Mouse (Mus musculus) lung, embryonic 14.5 days (tissue): ENCODE results near the gene Mvd. TPM values are rescaled to one million over a fixed set of nuclear protein-coding genes. Genes with fewer than 3 reads are reported as not detected.

ENCODE experiments used
- ATAC-seq: fragments of 200-750 bp; cut with Nextera tagmentation; 2 replicates; pipeline ENCODE4 v1.8.0; 2017; ENCODE audit warnings: mild to moderate bottlenecking, moderate TSS enrichment, moderate library complexity; ENCODE audit not compliant: insufficient read depth
- DNase-seq: peaks from one replicate; pipeline ENCODE4 v3.0.0-alpha.2; 2015
- H3K27ac ChIP-seq: fragments of 300-500 bp; sonication (generic); 2 replicates; pipeline ENCODE4 v1.5.1; 2014; ENCODE audit warnings: low read depth, mild to moderate bottlenecking, moderate library complexity
- H3K27me3 ChIP-seq: fragments of 300-500 bp; sonication (generic); 2 replicates; pipeline ENCODE4 v1.6.1; 2014; ENCODE audit warnings: low read length, control low read depth; ENCODE audit not compliant: insufficient read depth
- H3K36me3 ChIP-seq: fragments of 300-500 bp; sonication (generic); 2 replicates; pipeline ENCODE4 v1.6.1; 2014; ENCODE audit warnings: control low read depth; ENCODE audit not compliant: insufficient read depth
- H3K4me1 ChIP-seq: fragments of 300-500 bp; sonication (generic); 2 replicates; pipeline ENCODE4 v1.6.1; 2014; ENCODE audit warnings: antibody characterized with exemption, control low read depth; ENCODE audit not compliant: insufficient read depth
- H3K4me2 ChIP-seq: fragments of 300-500 bp; sonication (generic); 2 replicates; pipeline ENCODE4 v1.6.1; 2014; ENCODE audit warnings: mild to moderate bottlenecking
- H3K4me3 ChIP-seq: fragments of 300-500 bp; sonication (generic); 2 replicates; pipeline ENCODE4 v1.5.1; 2014; ENCODE audit warnings: low read depth, low read length
- H3K9ac ChIP-seq: fragments of 300-500 bp; sonication (generic); 2 replicates; pipeline ENCODE4 v1.6.1; 2014
- H3K9me3 ChIP-seq: fragments of 300-500 bp; sonication (generic); 2 replicates; pipeline ENCODE4 v1.6.1; 2016; ENCODE audit warnings: low read depth, low read length, control low read depth
- CTCF ChIP-seq: IDR thresholded peaks from 2 replicates; pipeline ENCODE4 v1.5.1; 2016; ENCODE audit warnings: antibody characterized with exemption, low read depth
- WGBS: fragments of 180-500 bp; shearing (Covaris S2); extraction: QIAGEN DNeasy Blood & Tissue Kit; methylation state at CpG from one replicate; pipeline ENCODE4 v1.1.7; 2014; 5-methylcytosine and 5-hydroxymethylcytosine counted together
- microRNA-seq: library from miRNA; unstranded; fragments of <30 nt; microRNA quantifications from one replicate; pipeline ENCODE4, GENCODE M21; 2016; ENCODE audit warnings: borderline number of aligned reads
- polyA plus RNA-seq: library from polyadenylated mRNA; unstranded; fragments of >200 nt; fragmentation: Nextera tagmentation; extraction: Ambion mirVana; gene quantifications from 2 replicates; pipeline ENCODE4 v1.2.1, GENCODE M21; 2014

The Mvd gene
- polyA plus RNA-seq, 1 experiment from 2014 or later = 27.1 TPM

DNA sequence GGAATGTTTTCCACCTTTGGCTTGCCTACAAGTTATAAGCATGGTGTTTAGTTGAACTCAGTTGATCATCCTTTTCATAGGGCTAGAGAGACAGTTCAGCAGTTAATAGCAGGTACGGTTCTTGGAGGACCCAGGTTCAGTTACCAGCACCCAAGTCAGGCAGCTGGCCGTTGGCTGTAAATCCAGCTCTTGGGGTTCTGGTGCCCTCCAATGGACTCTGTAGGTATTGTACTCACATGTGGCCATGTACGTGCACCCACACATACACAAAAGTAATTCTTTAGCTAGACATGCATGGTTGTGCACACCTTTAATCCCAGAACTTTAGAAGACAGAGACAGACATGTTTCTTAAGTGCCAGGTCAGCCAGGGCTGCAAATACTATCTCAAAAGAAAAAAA is 53.9 kb downstream of the Mvd start:
- H3K4me1 ChIP-seq = no peaks in the 10 kb centered on the region
- H3K9me3 ChIP-seq = no peaks in the 10 kb centered on the region
- H3K36me3 ChIP-seq = peaks cover 95% of the 10 kb centered on the region
- H3K9ac ChIP-seq = no peak overlapping the region
- ATAC-seq (no peak), DNase-seq (peak; percentile 7)
- TF ChIP-seq CTCF = 0 out of 2 replicates have a peak, but pooled peaks have one; percentile 5
- H3K27me3 ChIP-seq = no peaks in the 10 kb centered on the region
- WGBS = 85% methylated on average over 3 of the region's 3 CpGs
- H3K4me2 ChIP-seq = no peak overlapping the region
- H3K27ac ChIP-seq = no peak overlapping the region
- H3K4me3 ChIP-seq = no peak overlapping the region

Small RNAs within 50 kb of the gene (microRNA-seq; reads per million reads assigned to microRNA genes)
- not detected for gene Gm24366

Other genes starting within 250 kb of the Mvd start
- gene Zfpm1, start 161.3 kb downstream of the Mvd start, polyA plus RNA-seq = 2.7 and 2.9 TPM in 2 replicates
- gene Trhr2, start 82.7 kb downstream of the Mvd start, polyA plus RNA-seq = not detected in 2 replicates
- 42.4 and 44.3 TPM in 2 replicates for gene Zc3h18, start 66.8 kb downstream of the Mvd start, polyA plus RNA-seq
- gene Il17c, start 21.4 kb downstream of the Mvd start, polyA plus RNA-seq = 0.27 TPM in 1 of 2 replicates, not detected in the other
- gene Cyba, start 10.5 kb downstream of the Mvd start, polyA plus RNA-seq = 165 and 175 TPM in 2 replicates
- gene Snai3, start 17.3 kb upstream of the Mvd start, polyA plus RNA-seq = 0.87 and 1.3 TPM in 2 replicates
- 34.7 and 37.2 TPM in 2 replicates for gene Rnf166, start 32.6 kb upstream of the Mvd start, polyA plus RNA-seq
- 45.4 and 56.2 TPM in 2 replicates for gene Ctu2, start 32.7 kb upstream of the Mvd start, polyA plus RNA-seq
- 26.6 and 27.7 TPM in 2 replicates for gene Piezo1, start 107.9 kb upstream of the Mvd start, polyA plus RNA-seq
- gene Cdt1, start 124.6 kb upstream of the Mvd start, polyA plus RNA-seq = 47.1 and 50.3 TPM in 2 replicates
- 338 and 366 TPM in 2 replicates for gene Aprt, start 133.5 kb upstream of the Mvd start, polyA plus RNA-seq
- gene Galns, start 168.0 kb upstream of the Mvd start, polyA plus RNA-seq = 11.7 and 12.5 TPM in 2 replicates
- gene Trappc2l, start 168.2 kb upstream of the Mvd start, polyA plus RNA-seq = 49.7 and 57.2 TPM in 2 replicates
- not detected in 2 replicates for gene Pabpn1l, start 179.3 kb upstream of the Mvd start, polyA plus RNA-seq